Mouse (Mus musculus) MEL (cell line): ENCODE measurements around the gene Prm3.

Experiments
- CHD1 ChIP-seq: IDR thresholded peaks from 2 replicates; pipeline ENCODE4 v1.6.1; 2012; ENCODE audit warnings: low read depth, mild to moderate bottlenecking, inconsistent platforms, low read length, improper control_type of control experiment
- CTCF ChIP-seq, 3 experiments: IDR thresholded peaks in 2 of 3; conservative IDR thresholded peaks in 1 of 3; 2 replicates each; pipeline ENCODE4 v1.5.1; 2011 to 2012; ENCODE audit warnings: low read length in 3 of 3, low read depth in 2 of 3, mild to moderate bottlenecking in 2 of 3, improper control_type of control experiment in 1 of 3, inconsistent platforms in 1 of 3, mixed read lengths in 1 of 3, moderate library complexity in 1 of 3; ENCODE audit not compliant: control insufficient read depth in 1 of 3, insufficient read depth in 1 of 3, poor library complexity in 1 of 3, severe bottlenecking in 1 of 3
- HCFC1 ChIP-seq: IDR thresholded peaks from 2 replicates; pipeline ENCODE4 v1.6.1; 2012; ENCODE audit warnings: low read depth, mild to moderate bottlenecking, inconsistent platforms, low read length, improper control_type of control experiment, moderate library complexity
- MXI1 ChIP-seq: IDR thresholded peaks from 2 replicates; pipeline ENCODE4 v1.6.1; 2011; ENCODE audit warnings: mild to moderate bottlenecking, low read depth, low read length, improper control_type of control experiment
- MYC ChIP-seq: IDR thresholded peaks from 2 replicates; pipeline ENCODE4 v1.6.1; 2011; ENCODE audit warnings: low read depth, mild to moderate bottlenecking, low read length, improper control_type of control experiment, moderate library complexity
- NELFE ChIP-seq: IDR thresholded peaks from 2 replicates; pipeline ENCODE4 v1.6.1; 2011; ENCODE audit warnings: low read depth, low read length, improper control_type of control experiment
- POLR2A ChIP-seq, 2 experiments: IDR thresholded peaks; 2 replicates each; pipeline ENCODE4 v1.6.1; 2011 to 2012; ENCODE audit warnings: low read length in 2 of 2, mild to moderate bottlenecking in 2 of 2, control low read depth in 1 of 2, improper control_type of control experiment in 1 of 2, low read depth in 1 of 2, moderate library complexity in 1 of 2; ENCODE audit not compliant: control insufficient read depth in 1 of 2, insufficient read depth in 1 of 2, poor library complexity in 1 of 2
- TCF12 ChIP-seq: IDR thresholded peaks from 2 replicates; pipeline ENCODE4 v1.6.1; 2014; ENCODE audit warnings: low read depth, mild to moderate bottlenecking, inconsistent platforms, low read length, improper control_type of control experiment, moderate library complexity
- UBTF ChIP-seq: IDR thresholded peaks from 2 replicates; pipeline ENCODE4 v1.6.1; 2012; ENCODE audit warnings: low read depth, mild to moderate bottlenecking, inconsistent platforms, low read length, improper control_type of control experiment, moderate library complexity, borderline replicate concordance; ENCODE audit not compliant: insufficient read depth
- USF1 ChIP-seq: IDR thresholded peaks from 2 replicates; pipeline ENCODE4 v1.6.1; 2014; ENCODE audit warnings: low read depth, mild to moderate bottlenecking, inconsistent platforms, low read length, improper control_type of control experiment, moderate library complexity
- ZC3H11A ChIP-seq: IDR thresholded peaks from 2 replicates; pipeline ENCODE4 v1.6.1; 2012; ENCODE audit warnings: low read depth, mild to moderate bottlenecking, inconsistent platforms, low read length, improper control_type of control experiment

DNA sequence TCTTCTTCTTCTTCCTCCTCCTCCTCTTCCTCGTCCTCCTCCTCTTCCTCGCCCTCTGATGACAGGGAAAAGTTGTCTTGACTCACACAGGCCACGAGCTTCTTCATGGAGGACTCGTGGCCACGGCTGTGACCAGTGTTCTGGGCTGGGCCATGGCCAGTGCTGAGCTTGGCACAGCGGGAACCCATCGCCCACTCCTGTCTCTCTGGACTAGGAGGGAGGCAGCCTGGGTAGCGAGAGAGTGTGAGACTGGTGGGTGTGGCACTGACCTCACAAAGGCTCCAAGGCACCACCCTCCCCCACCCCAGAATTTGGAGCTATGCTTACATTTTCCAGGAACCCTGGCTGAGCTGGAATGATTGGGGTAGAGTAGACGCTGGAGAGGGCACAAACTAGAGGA, at the start of gene Prm3:
- TF ChIP-seq CHD1 (no peak), POLR2A (IDR thresholded peaks at IDR 0.05; ENCODE audit: control insufficient read depth in 1 of 2, insufficient read depth in 1 of 2, low read depth in 1 of 2, low read length in 2 of 2, poor library complexity in 1 of 2) (no peak), HCFC1 (no peak), CTCF (IDR thresholded peaks at IDR 0.05 in 2 of 3, conservative IDR thresholded peaks at IDR 0.05 in 1 of 3; ENCODE audit: control insufficient read depth in 1 of 3, insufficient read depth in 1 of 3, low read depth in 2 of 3, low read length in 3 of 3, poor library complexity in 1 of 3, severe bottlenecking in 1 of 3) (no peak), NELFE (no peak), ZC3H11A (no peak), USF1 (no peak), MYC (no peak), UBTF (no peak), MXI1 (no peak), TCF12 (no peak)
